Mouse (Mus musculus) erythroblast, embryonic 14.5 days (primary cell): ENCODE data around the gene Pard3b. TPM values are rescaled to one million over a fixed set of nuclear protein-coding genes. Genes with fewer than 3 reads are reported as not detected.

Experiments
- H3K27me3 ChIP-seq: 2 replicates; pipeline ENCODE4 v1.6.1; 2012; ENCODE audit warnings: inconsistent platforms; ENCODE audit not compliant: control insufficient read depth
- H3K36me3 ChIP-seq: 2 replicates; pipeline ENCODE4 v1.6.1; 2012; ENCODE audit warnings: mild to moderate bottlenecking, inconsistent platforms; ENCODE audit not compliant: control insufficient read depth
- H3K4me1 ChIP-seq: 2 replicates; pipeline ENCODE4 v1.6.1; 2012; ENCODE audit warnings: inconsistent platforms; ENCODE audit not compliant: control insufficient read depth
- H3K4me3 ChIP-seq: replicated peaks from 2 replicates; pipeline ENCODE3; 2012; ENCODE audit warnings: moderate library complexity, mild to moderate bottlenecking, inconsistent platforms
- H3K9me3 ChIP-seq: 2 replicates; pipeline ENCODE4 v1.6.1; 2012; ENCODE audit warnings: low read length, inconsistent platforms, mixed read lengths; ENCODE audit not compliant: control insufficient read depth
- GATA1 ChIP-seq: IDR thresholded peaks from 2 replicates; pipeline ENCODE4 v1.6.1; 2012; ENCODE audit warnings: low read length, inconsistent platforms, mixed read lengths
- TAL1 ChIP-seq: IDR thresholded peaks from 3 replicates; pipeline ENCODE4 v1.6.1; 2012; ENCODE audit warnings: low read length, inconsistent platforms, mixed read lengths
- polyA plus RNA-seq: library from polyadenylated mRNA; stranded (reverse); fragments of >175 nt; gene quantifications from 2 replicates; pipeline ENCODE4 v1.2.3, GENCODE M21; 2012

Pard3b gene
- polyA plus RNA-seq, 1 experiment = not detected

DNA sequence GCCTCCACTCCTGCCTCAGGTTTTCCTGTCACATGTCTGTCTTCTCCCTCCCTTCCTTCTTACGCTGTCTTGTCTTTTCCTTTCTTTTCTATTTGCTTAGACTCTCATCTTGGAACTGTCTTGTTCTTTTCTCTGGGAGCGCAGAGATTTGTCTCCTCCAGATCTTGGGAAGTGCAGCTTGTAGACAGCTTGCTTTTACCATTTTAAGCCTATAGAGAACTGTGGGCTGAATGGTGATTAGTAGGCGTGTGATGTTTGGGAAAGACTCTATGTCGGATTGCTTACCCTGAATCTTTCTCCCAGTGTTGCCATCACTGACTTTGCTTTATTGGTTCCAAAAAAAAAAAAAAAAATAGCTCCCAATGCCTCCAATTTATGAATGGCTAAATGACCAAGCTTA, 760.1 kb downstream of the Pard3b start:
- Histone ChIP-seq H3K27me3 (no peaks in the 10 kb centered on the region), H3K9me3 (no peaks in the 10 kb centered on the region), H3K4me3 (no peak overlapping the region), H3K36me3 (no peaks in the 10 kb centered on the region), H3K4me1 (no peaks in the 10 kb centered on the region)
- TF ChIP-seq TAL1 = no peak
- no peak for TF ChIP-seq GATA1

DNA sequence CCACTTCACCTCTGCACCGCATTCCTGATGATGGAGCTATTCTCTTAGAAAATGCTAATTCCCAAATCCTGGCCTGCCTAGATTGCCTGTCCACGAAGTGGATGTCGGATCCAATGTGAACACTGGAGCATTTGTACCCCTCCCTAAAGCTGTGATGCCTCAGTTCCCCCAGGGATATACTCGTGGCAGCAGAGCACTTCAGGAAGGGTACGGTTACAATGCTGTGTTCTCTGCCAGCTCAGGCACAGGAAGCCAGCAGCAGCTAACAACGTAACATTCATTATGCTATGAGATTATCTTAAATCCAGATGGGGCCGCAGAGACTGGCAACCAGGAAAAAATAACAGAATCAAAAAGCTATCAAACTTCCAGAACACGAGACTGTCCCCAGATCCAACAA, 766.4 kb downstream of the Pard3b start:
- no peaks in the 10 kb centered on the region for H3K27me3 ChIP-seq
- TF ChIP-seq TAL1 (no peak), GATA1 (no peak)
- H3K4me3 ChIP-seq = no peak overlapping the region
- no peaks in the 10 kb centered on the region for H3K36me3 ChIP-seq
- no peaks in the 10 kb centered on the region for H3K9me3 ChIP-seq
- no peaks in the 10 kb centered on the region for H3K4me1 ChIP-seq

DNA sequence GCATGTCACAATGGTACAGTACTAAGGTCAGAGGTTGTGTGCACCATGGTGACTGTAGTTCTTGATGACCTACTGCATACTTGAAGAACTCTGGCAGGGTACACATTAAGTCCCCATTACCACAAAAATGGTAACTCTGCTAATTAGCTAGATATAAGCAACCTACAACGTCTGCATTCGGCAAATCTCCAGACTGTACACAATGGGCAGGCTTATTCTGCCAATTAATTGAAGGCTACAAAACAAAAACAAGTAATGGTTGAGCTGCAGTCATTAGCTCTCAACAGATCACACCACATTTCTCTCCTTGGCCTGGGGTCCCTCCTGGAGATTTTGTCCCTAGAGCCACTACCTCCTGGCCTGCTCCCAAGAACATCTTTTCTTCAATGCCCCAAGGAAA, 772.7 kb downstream of the Pard3b start:
- TF ChIP-seq TAL1 (no peak), GATA1 (no peak)
- Histone ChIP-seq H3K36me3 (no peaks in the 10 kb centered on the region), H3K4me1 (no peaks in the 10 kb centered on the region), H3K9me3 (no peaks in the 10 kb centered on the region), H3K27me3 (no peaks in the 10 kb centered on the region), H3K4me3 (no peak overlapping the region)

DNA sequence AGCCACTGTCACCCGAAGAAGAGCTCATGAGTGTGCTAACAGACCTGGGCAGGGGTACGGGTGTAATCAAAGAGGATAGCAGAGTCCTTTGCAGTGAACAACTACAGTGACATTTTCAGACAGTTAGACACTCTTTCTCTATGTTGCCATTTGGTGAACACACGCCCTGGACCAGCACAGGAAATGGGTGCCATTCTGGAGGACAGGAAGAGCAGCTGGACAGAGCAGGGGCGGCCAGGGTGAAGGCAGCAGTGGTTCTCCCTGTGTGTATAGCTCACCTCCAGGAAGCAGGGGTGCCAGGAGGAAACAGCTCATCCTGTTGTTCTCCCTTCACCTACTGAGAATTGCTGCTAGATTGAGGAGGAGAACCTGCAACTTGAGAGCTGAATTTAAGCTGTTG, 773.4 kb downstream of the Pard3b start:
- H3K27me3 ChIP-seq = no peaks in the 10 kb centered on the region
- H3K9me3 ChIP-seq = no peaks in the 10 kb centered on the region
- no peak overlapping the region for H3K4me3 ChIP-seq
- TF ChIP-seq GATA1 (no peak), TAL1 (no peak)
- no peaks in the 10 kb centered on the region for H3K36me3 ChIP-seq
- no peaks in the 10 kb centered on the region for H3K4me1 ChIP-seq

DNA sequence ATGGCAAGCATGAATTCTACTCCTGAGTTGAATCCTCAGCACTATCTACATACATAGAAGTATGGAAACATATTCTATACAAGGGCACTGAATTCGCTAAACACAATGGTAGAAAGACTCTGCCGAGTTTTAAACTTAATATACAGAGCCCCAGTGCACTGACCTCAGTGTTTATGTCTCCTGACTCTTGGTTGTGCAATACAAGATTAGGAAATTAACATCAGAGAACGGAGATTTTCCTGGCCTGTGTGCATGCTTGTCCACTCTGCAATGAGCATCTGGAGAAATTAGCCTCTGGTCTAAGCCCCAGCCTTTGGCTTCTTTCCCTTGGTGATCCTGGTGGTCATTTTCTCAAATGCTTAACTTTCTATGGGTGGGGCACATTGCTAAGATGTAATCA, 774.4 kb downstream of the Pard3b start:
- Histone ChIP-seq H3K4me3 (no peak overlapping the region), H3K36me3 (no peaks in the 10 kb centered on the region), H3K4me1 (no peaks in the 10 kb centered on the region), H3K9me3 (no peaks in the 10 kb centered on the region), H3K27me3 (no peaks in the 10 kb centered on the region)
- TF ChIP-seq GATA1 (no peak), TAL1 (no peak)

DNA sequence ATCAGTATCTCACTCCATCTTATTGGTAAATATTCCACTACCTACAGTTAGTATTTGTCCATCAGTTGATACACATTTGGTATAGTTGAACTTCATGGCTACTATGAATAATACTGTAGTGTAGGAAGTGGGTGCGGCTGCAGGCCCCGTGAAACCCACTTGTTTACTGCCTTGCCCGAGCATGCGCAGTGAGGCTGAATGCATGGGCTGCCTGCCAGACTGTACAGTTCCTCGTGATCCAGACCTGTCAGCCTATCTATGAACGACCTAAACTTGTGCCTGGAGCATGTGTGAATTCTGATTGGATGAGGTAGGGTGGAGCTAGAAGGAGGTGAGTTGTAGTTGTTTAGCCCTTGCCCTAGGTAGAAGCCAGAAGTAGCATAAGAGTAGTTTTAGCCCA, 775.9 kb downstream of the Pard3b start:
- Histone ChIP-seq H3K9me3 (no peaks in the 10 kb centered on the region), H3K36me3 (no peaks in the 10 kb centered on the region), H3K27me3 (no peaks in the 10 kb centered on the region), H3K4me1 (no peaks in the 10 kb centered on the region), H3K4me3 (no peak overlapping the region)
- TF ChIP-seq TAL1 = no peak
- no peak for TF ChIP-seq GATA1

DNA sequence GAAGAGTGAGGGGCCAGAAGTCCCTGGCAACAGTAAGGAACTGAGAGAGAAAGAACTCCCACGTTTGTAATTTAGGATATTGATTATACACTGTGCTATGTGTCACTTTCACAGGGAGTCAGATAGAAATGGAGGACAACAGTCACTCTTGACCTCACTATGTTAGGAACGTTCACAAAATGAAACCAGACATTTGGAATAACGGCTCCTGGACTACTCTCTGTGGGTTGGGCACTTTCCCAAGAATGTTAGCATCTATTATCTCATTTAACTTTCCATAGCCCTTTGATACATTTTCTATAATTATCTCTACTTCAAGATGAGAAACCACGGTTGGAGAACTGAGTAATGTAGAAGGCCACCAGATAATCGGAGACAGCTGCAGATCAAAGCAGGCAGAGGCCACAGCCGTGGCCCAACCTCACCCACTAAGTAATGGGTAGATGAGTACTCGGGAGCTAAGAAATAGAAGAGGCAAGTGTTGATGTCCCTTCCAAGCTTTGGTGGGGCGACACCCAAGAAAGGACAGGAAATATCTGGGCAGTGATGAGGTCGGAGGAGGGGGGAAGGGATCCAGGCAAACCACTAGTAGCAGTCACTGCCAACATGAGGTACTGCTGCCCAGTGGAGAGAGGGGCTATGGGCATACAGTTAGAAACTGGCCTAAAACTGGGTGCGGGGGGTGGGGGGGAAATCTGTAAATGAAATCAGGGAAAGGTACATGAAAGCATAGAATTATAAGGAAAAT, 778.2 kb downstream of the Pard3b start:
- H3K36me3 ChIP-seq = no peaks in the 10 kb centered on the region
- H3K4me3 ChIP-seq = no peak overlapping the region
- H3K9me3 ChIP-seq = no peaks in the 10 kb centered on the region
- no peaks in the 10 kb centered on the region for H3K4me1 ChIP-seq
- no peaks in the 10 kb centered on the region for H3K27me3 ChIP-seq
- TF ChIP-seq GATA1 (no peak), TAL1 (no peak)

DNA sequence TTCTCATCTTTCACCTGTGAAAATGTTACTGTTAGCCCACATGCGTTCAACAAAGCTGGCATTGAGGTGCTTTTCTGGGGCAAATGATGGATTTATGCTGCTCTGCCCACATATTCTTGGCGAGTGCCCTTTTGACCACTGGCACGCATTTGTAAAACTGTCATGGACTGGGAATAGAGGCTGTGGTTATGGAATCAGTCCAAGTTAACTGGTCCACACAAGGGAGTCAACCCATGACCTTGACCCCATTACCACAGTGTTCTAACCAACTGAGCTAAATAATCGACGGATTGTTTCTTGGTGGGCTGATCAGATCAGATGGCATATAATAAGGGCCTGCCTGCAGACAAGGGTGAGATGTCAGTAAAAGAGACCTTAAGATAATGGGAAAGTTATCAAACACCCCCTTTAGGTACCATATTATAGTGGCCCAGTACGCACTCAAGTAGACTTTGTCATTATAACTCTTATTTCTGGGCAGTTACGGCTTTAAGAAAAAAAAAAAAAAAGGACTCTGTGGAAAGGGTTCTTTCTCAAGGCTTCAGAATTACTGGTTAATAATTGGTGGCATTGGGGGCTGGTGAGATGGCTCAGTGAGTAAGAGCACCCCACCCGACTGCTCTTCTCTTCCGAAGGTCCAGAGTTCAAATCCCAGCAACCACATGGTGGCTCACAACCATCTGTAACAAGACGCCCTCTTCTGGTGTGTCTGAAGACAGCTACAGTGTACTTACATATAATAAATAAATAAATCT, 784.4 kb downstream of the Pard3b start:
- H3K27me3 ChIP-seq = no peaks in the 10 kb centered on the region
- no peaks in the 10 kb centered on the region for H3K4me1 ChIP-seq
- no peak overlapping the region for H3K4me3 ChIP-seq
- no peaks in the 10 kb centered on the region for H3K36me3 ChIP-seq
- H3K9me3 ChIP-seq = no peaks in the 10 kb centered on the region
- no peak for TF ChIP-seq GATA1
- no peak for TF ChIP-seq TAL1

DNA sequence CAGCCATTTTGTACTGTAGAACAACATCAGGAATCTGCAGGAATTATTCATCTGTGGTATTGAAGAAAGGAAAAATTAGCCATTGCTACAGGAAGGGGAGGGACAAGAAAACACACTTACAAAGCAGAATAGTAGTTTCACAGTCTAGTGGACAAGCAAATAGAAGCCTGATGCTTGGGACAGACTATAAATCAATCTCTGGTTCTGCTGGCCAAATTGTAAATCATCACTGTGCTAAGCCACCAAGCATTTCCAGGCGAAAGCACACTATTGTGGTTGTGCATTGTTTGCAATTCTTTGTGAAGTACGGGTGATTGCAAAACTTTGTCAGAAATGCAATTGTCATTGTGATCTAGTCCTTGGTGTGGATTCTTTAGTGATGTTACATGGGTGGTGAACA, 786.7 kb downstream of the Pard3b start:
- no peak overlapping the region for H3K4me3 ChIP-seq
- TF ChIP-seq GATA1 (no peak), TAL1 (no peak)
- H3K27me3 ChIP-seq = no peaks in the 10 kb centered on the region
- no peaks in the 10 kb centered on the region for H3K36me3 ChIP-seq
- no peaks in the 10 kb centered on the region for H3K9me3 ChIP-seq
- no peaks in the 10 kb centered on the region for H3K4me1 ChIP-seq

DNA sequence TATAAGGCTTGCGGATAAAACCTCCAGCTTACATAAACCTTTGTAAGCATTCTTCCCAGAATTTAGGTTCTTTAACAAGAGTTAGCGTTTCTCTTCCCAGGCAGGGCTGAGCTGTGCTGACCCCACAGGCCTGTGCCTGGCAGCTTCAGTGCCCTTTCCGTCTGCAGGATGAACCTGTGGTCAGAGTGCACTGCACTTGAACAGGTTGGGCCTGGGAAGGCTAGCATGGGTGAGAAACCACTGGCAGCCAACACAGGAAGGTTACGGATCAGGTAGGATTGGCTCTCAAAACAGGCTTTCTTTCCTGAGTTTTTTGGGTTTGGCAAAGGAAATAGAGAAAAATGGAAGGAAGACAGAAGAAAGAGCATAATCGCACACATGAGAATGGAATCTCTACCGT, 790.1 kb downstream of the Pard3b start:
- TF ChIP-seq GATA1 = no peak
- no peak for TF ChIP-seq TAL1
- Histone ChIP-seq H3K9me3 (no peaks in the 10 kb centered on the region), H3K4me1 (no peaks in the 10 kb centered on the region), H3K36me3 (no peaks in the 10 kb centered on the region), H3K4me3 (no peak overlapping the region), H3K27me3 (no peaks in the 10 kb centered on the region)
